Mouse (Mus musculus) hindbrain, embryonic 14.5 days (tissue): ENCODE data around the gene Gtf2f1. TPM values are rescaled to one million over a fixed set of nuclear protein-coding genes. Genes with fewer than 3 reads are reported as not detected.

Source experiments
- ATAC-seq: fragments of 200-750 bp; cut with Nextera tagmentation; 2 replicates; pipeline ENCODE4 v1.8.0; 2017; ENCODE audit warnings: moderate number of reproducible peaks, mild to moderate bottlenecking, moderate TSS enrichment, moderate library complexity; ENCODE audit not compliant: low FRiP score
- DNase-seq: peaks from one replicate; pipeline ENCODE4 v3.0.0-alpha.2; 2015; ENCODE audit warnings: low spot score
- H3K27ac ChIP-seq: fragments of 300-500 bp; sonication (generic); 2 replicates; pipeline ENCODE4 v1.5.1; 2014; ENCODE audit warnings: mild to moderate bottlenecking, moderate library complexity
- H3K27me3 ChIP-seq: fragments of 300-500 bp; sonication (generic); 2 replicates; pipeline ENCODE4 v1.6.1; 2014; ENCODE audit warnings: mild to moderate bottlenecking, low read length, mixed read lengths; ENCODE audit not compliant: control insufficient read depth, insufficient read depth
- H3K36me3 ChIP-seq: fragments of 300-500 bp; sonication (generic); replicated peaks from 2 replicates; pipeline ENCODE4 v1.6.1; 2014; ENCODE audit not compliant: control insufficient read depth, insufficient read depth
- H3K4me1 ChIP-seq: fragments of 300-500 bp; sonication (generic); replicated peaks from 2 replicates; pipeline ENCODE4 v1.6.1; 2014; ENCODE audit warnings: antibody characterized with exemption, low read length, mixed read lengths; ENCODE audit not compliant: control insufficient read depth, insufficient read depth
- H3K4me2 ChIP-seq: fragments of 300-500 bp; sonication (generic); replicated peaks from 2 replicates; pipeline ENCODE4 v1.6.1; 2014; ENCODE audit warnings: mild to moderate bottlenecking, moderate library complexity
- H3K4me3 ChIP-seq: fragments of 300-500 bp; sonication (generic); replicated peaks from 2 replicates; pipeline ENCODE4 v1.5.1; 2014; ENCODE audit warnings: mild to moderate bottlenecking, low read length
- H3K9ac ChIP-seq: fragments of 300-500 bp; sonication (generic); 2 replicates; pipeline ENCODE4 v1.6.1; 2014
- H3K9me3 ChIP-seq: fragments of 300-500 bp; sonication (generic); 2 replicates; pipeline ENCODE4 v1.6.1; 2016; ENCODE audit warnings: low read length; ENCODE audit not compliant: control insufficient read depth
- WGBS: fragments of 180-500 bp; shearing (Covaris S2); extraction: QIAGEN DNeasy Blood & Tissue Kit; methylation state at CpG from one replicate; pipeline ENCODE4 v1.1.7; 2014; 5-methylcytosine and 5-hydroxymethylcytosine counted together
- polyA plus RNA-seq: library from polyadenylated mRNA; unstranded; fragments of >200 nt; fragmentation: Nextera tagmentation; extraction: Ambion mirVana; gene quantifications from 2 replicates; pipeline ENCODE4 v1.2.1, GENCODE M21; 2014

Gene Gtf2f1
- polyA plus RNA-seq, 1 experiment from 2014 or later: 54.5 TPM

GRCm38 (mm10) chr17:57012245-57012795 lies 1.2 kb upstream of the Gtf2f1 start:
- peaks cover 13% of the 10 kb centered on the region for H3K4me1 ChIP-seq
- no peak for ATAC-seq

GRCm38 (mm10) chr17:57010911-57011235 lies 215 bp downstream of the Gtf2f1 start:
- H3K9me3 ChIP-seq: no peaks in the 10 kb centered on the region
- peaks cover 13% of the 10 kb centered on the region for H3K4me1 ChIP-seq
- peak overlapping the region; percentile 75 for H3K27ac ChIP-seq
- H3K36me3 ChIP-seq: peaks cover 37% of the 10 kb centered on the region
- H3K9ac ChIP-seq: peak overlapping the region; percentile 74
- under 1% methylated on average over 19 of the region's 19 CpGs for WGBS
- peak overlapping the region; percentile 87 for H3K4me2 ChIP-seq
- H3K4me3 ChIP-seq: peak overlapping the region; percentile 82
- no peaks in the 10 kb centered on the region for H3K27me3 ChIP-seq
- DNase-seq (no peak), ATAC-seq (peak; percentile 52)

More at GRCm38 (mm10) chr17:57012245-57012795, 1.2 kb upstream of the Gtf2f1 start:
- Histone ChIP-seq H3K36me3 (peaks cover 23% of the 10 kb centered on the region), H3K9ac (peak overlapping the region; percentile 71; the same call in 1 of the 2 replicates), H3K9me3 (no peaks in the 10 kb centered on the region), H3K4me2 (peak overlapping the region; percentile 56), H3K4me3 (peak overlapping the region; percentile 82), H3K27ac (peak overlapping the region; percentile 94), H3K27me3 (no peaks in the 10 kb centered on the region)
- 72% methylated on average over 13 of the region's 13 CpGs for WGBS
- no peak for DNase-seq

- no peak overlapping the region for H3K4me2 ChIP-seq
- peaks cover 12% of the 10 kb centered on the region for H3K4me1 ChIP-seq
- DNase-seq (no peak), ATAC-seq (no peak)
- H3K27me3 ChIP-seq: no peaks in the 10 kb centered on the region
- H3K9me3 ChIP-seq: no peaks in the 10 kb centered on the region
- no peak overlapping the region for H3K27ac ChIP-seq
- no peak overlapping the region for H3K4me3 ChIP-seq
- H3K36me3 ChIP-seq: peaks cover 72% of the 10 kb centered on the region
- H3K9ac ChIP-seq: no peak overlapping the region
- 95% methylated on average over 13 of the region's 13 CpGs for WGBS
These were observed 3.8 kb downstream of the Gtf2f1 start for GRCm38 (mm10) chr17:57007137-57007905.

GRCm38 (mm10) chr17:57003994-57004393 lies 7.1 kb downstream of the Gtf2f1 start:
- WGBS: 94% methylated on average over 7 of the region's 7 CpGs

GRCm38 (mm10) chr17:57001228-57001627 lies 9.9 kb downstream of the Gtf2f1 start:
- peaks cover 68% of the 10 kb centered on the region for H3K36me3 ChIP-seq
- ATAC-seq: no peak
- no peaks in the 10 kb centered on the region for H3K9me3 ChIP-seq
- peaks cover 8% of the 10 kb centered on the region; the same call in 1 of the 2 replicates for H3K4me1 ChIP-seq
- no peak overlapping the region for H3K4me2 ChIP-seq
- H3K27me3 ChIP-seq: no peaks in the 10 kb centered on the region
- WGBS: 79% methylated on average over 8 of the region's 8 CpGs
- H3K27ac ChIP-seq: no peak overlapping the region
- no peak overlapping the region for H3K9ac ChIP-seq
- DNase-seq: no peak
- H3K4me3 ChIP-seq: no peak overlapping the region

More at GRCm38 (mm10) chr17:57003994-57004393, 7.1 kb downstream of the Gtf2f1 start:
- Histone ChIP-seq H3K4me1 (no peaks in the 10 kb centered on the region), H3K4me2 (no peak overlapping the region), H3K4me3 (no peak overlapping the region), H3K9me3 (no peaks in the 10 kb centered on the region), H3K27ac (no peak overlapping the region), H3K27me3 (no peaks in the 10 kb centered on the region), H3K36me3 (peaks cover 92% of the 10 kb centered on the region), H3K9ac (no peak overlapping the region)
- ATAC-seq (no peak), DNase-seq (no peak)

GRCm38 (mm10) chr17:56999968-57000609 lies 11.0 kb downstream of the Gtf2f1 start, which contains the start of gene Pspn:
Gene Pspn (minus strand): TSS chr17:57000018.
- Histone ChIP-seq H3K36me3 (peaks cover 68% of the 10 kb centered on the region), H3K27ac (no peak within 1 kb of the TSS), H3K27me3 (no peaks in the 10 kb centered on the region), H3K9me3 (no peaks in the 10 kb centered on the region), H3K4me1 (peaks cover 8% of the 10 kb centered on the region; the same call in 1 of the 2 replicates), H3K9ac (no peak within 1 kb of the TSS), H3K4me3 (no peak within 1 kb of the TSS), H3K4me2 (no peak within 1 kb of the TSS)
- 85% methylated on average over 9 of the region's 9 CpGs for WGBS
- no peak for DNase-seq
- ATAC-seq: no peak

- H3K4me1 ChIP-seq: peaks cover 8% of the 10 kb centered on the region; the same call in 1 of the 2 replicates
- H3K4me3 ChIP-seq: no peak overlapping the region
- H3K9ac ChIP-seq: no peak overlapping the region
- H3K9me3 ChIP-seq: no peaks in the 10 kb centered on the region
- H3K27me3 ChIP-seq: no peaks in the 10 kb centered on the region
- DNase-seq (no peak), ATAC-seq (no peak)
- peaks cover 68% of the 10 kb centered on the region for H3K36me3 ChIP-seq
- H3K27ac ChIP-seq: no peak overlapping the region
- WGBS: 95% methylated on average over 9 of the region's 9 CpGs
- no peak overlapping the region for H3K4me2 ChIP-seq
These were observed 11.7 kb downstream of the Gtf2f1 start for GRCm38 (mm10) chr17:56999414-56999813.

- peak; percentile 97 for ATAC-seq
- Histone ChIP-seq H3K4me3 (peak within 1 kb of the TSS; percentile 78), H3K4me1 (peaks cover 8% of the 10 kb centered on the region; the same call in 1 of the 2 replicates), H3K27ac (peak within 1 kb of the TSS; percentile 83), H3K27me3 (no peaks in the 10 kb centered on the region), H3K9me3 (no peaks in the 10 kb centered on the region), H3K9ac (peak within 1 kb of the TSS; percentile 78), H3K36me3 (peaks cover 69% of the 10 kb centered on the region), H3K4me2 (peak within 1 kb of the TSS; percentile 70)
- DNase-seq: peak; percentile 88
- under 1% methylated on average over 38 of the region's 38 CpGs for WGBS
These were observed 13.9 kb downstream of the Gtf2f1 start, which contains the start of gene Alkbh7 for GRCm38 (mm10) chr17:56997029-56997667. Gene Alkbh7 (plus strand): TSS chr17:56997339.

- H3K9ac ChIP-seq: no peak overlapping the region
- no peak overlapping the region for H3K4me3 ChIP-seq
- H3K27ac ChIP-seq: no peak overlapping the region
- H3K27me3 ChIP-seq: no peaks in the 10 kb centered on the region
- no peak for DNase-seq
- ATAC-seq: no peak
- H3K36me3 ChIP-seq: peaks cover 64% of the 10 kb centered on the region
- H3K9me3 ChIP-seq: no peaks in the 10 kb centered on the region
- H3K4me2 ChIP-seq: peak overlapping the region; percentile 70; the same call in 1 of the 2 replicates
- 70% methylated on average over 2 of the region's 2 CpGs for whole genome bisulfite sequencing
- H3K4me1 ChIP-seq: peaks cover 11% of the 10 kb centered on the region; the same call in 1 of the 2 replicates
These were observed 14.6 kb downstream of the Gtf2f1 start for GRCm38 (mm10) chr17:56996506-56996905.
